Mouse (Mus musculus) ovary, adult 18-20 months (tissue): ENCODE data around the gene 6330409D20Rik.

ENCODE experiments used
- DNase-seq: peaks from one replicate; pipeline ENCODE4 v3.0.0; 2022; ENCODE audit warnings: low spot score, mixed read lengths

The 6330409D20Rik gene

DNA sequence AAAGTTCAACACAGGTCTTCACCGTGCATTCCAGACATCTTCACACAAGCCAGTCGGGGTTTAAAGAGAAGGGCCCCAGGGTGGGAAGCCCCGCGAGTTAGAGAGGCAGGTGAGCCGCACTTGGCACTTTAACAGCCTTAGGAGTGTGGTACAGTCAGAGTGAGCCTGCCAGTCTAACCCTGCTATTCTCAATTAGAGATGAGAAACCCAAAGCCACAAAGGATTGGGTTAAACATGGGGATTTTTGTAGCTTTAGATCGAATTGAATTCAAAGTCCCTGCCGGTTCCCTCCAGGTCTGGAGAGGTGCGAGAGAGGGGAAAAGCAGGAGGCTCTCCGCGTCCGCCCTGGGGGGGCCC, at the start of gene 6330409D20Rik:
Gene 6330409D20Rik (minus strand): TSS at position 101 of the 357 bp plus-strand sequence.
- DNase-seq: no peak

DNA sequence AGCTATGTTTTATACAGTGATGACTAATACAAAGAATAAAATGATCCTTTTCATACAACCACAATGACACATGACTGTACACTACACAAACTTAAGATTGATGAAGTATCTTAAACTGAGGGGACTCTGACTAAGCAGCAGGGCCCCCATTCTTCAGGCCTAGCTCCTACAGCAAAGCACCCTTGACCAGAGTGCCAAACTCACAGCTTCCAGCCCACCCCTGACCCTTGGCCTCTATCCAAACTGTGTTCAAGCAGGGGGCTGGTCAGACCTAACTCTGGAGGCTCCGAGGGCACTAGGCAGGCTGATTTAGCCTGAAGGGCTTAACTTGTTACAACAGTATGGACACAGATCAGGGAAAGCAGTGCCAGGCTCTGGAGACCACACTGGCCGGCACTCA, 47.8 kb upstream of the 6330409D20Rik start:
- DNase-seq: no peak

DNA sequence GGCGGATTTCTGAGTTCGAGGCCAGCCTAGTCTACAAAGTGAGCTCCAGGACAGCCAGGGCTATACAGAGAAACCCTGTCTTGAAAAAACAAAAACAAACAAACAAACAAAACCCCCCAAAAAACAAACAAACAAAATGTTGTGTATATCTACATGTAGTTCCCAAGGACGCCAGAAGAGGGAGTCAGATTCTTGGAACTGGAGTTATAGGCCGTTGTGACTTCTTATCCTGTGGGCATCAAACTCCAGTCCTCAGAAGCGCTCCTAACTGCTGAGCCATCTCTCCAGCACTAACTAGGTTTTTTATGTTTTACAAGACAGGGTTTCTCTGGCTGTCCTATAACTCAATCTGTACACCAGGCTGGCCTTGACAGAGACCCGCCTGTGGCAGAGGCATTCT, 46.4 kb upstream of the 6330409D20Rik start:
- no peak for DNase-seq

DNA sequence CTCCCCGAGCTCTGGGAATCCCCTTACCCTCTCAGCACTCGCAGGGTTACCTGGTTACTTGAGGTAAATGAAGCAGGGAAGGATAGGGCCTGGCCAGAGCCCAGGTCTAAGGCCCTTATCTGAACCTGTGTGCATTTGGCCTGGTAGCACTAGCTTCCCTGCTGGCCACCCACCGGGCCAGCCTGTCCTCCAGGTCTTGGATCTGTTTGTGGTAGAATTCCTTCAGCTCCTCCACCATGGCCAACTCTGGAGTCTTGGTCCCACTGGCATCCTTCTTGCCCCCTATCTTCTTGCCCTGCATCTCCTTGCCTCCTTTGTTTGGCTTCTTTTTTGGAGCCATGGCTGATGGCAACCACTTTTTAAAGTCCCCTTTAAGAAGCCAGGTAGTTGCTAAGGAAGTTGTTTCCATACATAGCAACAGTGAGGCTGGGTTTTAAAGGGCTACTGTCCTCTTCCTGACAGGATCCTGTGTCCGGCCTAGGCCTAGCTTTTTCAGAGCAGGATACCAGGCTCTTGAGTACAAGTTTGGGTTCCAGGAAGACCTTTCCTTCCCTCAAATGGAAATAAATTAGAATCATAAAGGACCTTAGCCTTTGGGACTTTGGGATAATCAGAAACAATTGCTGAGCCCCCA, 43.3 kb upstream of the 6330409D20Rik start, which contains the start of gene Cfap157:
Gene Cfap157 (minus strand): TSS at position 381 of the 634 bp plus-strand sequence.
- DNase-seq: no peak

DNA sequence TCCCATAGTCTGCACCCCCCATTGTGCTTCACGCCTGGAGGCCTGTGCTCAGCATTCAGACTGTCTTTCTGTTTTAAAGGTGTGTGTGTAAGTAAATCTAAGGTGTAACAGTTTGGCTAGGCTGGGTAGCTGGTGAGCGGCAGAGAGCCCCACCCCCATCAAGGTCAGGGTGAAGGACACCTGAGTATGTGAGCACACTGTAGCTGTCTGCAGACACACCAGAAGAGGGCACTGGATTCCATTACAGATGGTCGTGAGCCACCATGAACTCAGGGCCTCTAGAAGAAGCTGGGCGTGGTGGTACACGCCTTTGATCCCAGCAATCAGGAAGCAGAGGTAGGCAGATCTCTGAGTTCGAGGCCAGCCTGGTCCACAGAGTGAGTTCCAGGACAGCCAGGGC, 40.9 kb upstream of the 6330409D20Rik start:
- no peak for DNase-seq

DNA sequence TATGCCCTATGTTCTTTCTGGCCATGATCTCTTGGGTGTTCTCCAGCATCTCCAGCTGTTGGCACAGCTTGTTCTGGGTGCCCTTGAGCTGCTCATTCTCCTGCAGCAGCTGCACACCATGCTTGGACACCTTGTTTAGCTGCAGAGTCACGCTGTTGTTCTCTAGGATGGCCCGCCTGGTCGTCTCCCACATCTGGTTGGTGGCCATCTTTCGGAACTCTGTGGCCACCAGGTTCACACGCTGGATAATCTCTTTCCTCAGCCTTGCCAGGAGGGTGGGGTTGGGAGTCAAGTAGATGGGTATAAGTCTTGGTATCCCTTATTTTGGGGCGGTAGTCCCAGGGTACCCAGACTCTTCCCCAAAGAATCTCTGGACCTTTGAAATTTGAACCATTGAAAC, 38.9 kb upstream of the 6330409D20Rik start:
- no peak for DNase-seq

DNA sequence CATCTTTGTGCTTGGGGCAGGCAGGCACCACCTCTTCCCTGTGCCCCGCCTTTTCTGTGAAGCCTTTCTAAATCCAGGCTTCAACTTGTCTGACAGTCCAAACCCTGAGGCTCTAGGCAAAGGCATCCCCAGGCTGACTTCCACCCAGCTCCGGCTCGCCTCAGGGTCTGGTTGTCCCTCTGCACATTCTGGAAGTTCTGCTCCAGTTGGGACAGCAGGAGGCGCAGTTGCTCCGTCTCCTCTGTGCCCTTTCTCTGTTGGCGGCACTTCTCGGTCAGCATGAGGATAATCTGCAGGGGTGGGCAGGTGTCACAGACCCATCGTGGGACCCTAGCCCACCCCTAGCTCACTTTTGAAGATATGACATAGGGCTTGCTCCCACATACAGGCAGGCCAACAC, 38.3 kb upstream of the 6330409D20Rik start:
- peak; percentile 43 for DNase-seq

DNA sequence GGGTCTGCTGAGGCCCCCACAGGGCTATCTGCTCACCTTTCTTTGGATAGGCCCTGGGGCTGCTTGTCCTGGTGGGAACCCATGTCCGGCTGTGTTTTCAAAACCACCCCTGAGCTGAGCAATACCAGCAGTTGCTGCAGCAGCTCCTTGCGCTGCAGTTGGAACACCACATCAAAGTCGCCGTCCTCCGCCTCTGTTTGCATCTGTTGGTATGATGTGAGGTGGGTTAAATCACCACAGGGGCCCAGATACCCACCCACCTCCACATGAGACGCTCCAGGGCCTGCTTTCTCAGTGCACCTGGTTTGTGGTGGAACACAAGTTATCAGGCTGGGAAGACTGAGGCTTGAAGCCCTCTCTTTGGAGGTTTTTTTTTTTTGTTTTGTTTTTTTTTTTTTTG, 37.3 kb upstream of the 6330409D20Rik start:
- DNase-seq: no peak

DNA sequence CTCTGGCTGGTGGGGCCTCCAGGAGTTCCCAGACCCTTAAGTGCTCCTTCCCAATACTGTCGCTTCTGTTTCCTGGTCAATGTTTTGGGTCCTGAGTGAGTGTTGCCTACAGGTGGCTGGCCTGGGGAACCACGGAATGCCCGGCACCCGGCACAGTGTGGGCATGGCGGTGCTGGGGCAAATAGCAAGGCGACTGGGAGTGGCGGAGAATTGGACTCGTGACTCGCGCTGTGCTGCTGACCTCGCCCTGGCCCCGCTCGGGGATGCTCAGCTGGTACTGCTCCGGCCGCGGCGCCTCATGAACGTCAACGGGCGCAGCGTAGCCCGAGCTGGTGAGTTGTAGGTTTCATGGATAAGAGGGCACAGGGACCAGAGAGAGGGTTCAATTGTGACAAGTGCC, 35.4 kb upstream of the 6330409D20Rik start:
- no peak for DNase-seq

DNA sequence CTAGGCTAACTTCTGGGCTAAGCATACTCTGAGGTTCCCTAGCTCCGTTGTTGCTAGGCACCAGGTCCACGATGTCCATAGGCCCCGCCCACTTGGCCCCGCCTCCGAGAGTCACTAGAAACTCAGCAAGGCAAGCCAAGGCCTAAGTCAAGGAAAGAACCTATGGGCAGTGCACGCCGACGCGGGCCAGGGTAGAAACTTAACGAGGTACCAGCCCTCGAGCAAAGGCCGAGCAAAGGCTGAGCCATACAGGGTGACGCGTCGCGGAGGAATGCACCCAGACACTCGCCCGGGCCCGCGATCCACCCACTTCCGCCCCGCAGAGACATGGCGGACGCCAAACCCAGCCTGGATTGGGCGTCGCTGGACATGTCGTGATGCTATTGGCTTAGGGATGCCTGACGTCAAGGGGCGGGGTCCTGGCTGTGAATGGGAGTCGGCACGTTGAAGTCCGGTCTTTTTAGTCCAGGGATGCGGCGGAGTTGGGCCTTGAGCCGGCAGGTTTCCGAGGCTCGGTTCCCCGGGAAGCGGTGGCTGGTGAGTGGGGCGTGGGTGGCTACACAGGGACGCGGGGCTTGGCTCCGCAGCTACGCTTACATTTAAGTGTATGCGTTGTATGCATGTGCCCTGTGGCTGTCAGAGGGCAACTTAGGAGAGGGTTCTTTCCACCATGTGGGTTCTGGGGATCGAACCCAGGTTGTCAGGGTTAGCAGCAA, 34.7 kb upstream of the 6330409D20Rik start, which contains the start of the genes Ttc16 and Ptrh1:
Gene Ttc16 (minus strand): TSS at position 275 of the 716 bp plus-strand sequence.
Gene Ptrh1 (plus strand): TSS at position 428 of the 716 bp plus-strand sequence.
- peak; percentile 95 for DNase-seq

DNA sequence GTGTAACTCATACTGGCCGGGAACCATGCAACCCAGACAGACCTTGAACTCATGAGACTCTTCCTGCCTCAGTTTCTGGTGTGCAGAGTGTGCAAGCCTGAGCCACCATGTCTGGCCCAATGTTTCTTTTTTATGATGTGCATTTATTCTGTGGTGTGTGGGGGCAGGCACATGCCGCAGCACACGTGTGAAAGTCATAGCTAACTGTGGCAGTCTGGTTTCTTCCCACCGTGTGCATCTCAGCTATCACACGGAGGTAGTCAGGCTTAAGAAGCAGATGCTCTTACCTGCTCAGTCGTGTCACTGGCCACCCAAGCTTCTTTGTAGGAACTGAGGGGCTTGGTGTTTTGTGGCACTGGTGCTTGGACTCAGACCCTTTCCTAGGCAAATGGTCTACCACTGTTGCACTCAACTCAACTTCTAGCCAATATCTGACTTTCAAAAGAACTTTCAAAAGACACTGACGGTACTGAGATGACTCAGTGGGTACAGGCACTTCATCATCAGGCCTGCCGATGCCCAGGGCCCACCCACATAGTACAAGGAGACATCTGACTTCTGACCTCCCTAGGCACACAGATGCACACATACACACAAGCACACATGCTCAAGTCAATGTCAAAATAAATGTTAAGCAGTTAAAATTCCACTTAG, 31.9 kb upstream of the 6330409D20Rik start:
- DNase-seq: no peak

DNA sequence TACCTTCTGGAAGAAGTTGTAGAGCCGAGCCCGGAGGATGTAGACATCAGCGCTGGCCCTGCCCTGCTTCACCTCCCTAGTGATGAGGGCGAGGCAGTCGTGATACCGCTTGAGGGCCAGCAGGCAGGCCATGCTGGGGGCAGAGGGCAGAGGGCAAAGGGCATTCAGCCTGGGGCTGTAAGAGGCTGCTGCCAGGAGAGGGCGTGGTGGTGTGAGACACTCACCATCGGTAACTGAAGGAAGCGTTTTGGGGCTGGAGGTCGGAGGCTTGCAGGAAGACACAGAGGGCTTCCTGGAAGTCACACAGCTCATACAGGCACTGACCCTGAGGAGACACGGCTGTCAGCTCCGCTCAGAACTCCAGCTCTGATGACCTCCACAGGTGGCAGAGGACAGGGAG, 31.1 kb upstream of the 6330409D20Rik start:
- DNase-seq: no peak

DNA sequence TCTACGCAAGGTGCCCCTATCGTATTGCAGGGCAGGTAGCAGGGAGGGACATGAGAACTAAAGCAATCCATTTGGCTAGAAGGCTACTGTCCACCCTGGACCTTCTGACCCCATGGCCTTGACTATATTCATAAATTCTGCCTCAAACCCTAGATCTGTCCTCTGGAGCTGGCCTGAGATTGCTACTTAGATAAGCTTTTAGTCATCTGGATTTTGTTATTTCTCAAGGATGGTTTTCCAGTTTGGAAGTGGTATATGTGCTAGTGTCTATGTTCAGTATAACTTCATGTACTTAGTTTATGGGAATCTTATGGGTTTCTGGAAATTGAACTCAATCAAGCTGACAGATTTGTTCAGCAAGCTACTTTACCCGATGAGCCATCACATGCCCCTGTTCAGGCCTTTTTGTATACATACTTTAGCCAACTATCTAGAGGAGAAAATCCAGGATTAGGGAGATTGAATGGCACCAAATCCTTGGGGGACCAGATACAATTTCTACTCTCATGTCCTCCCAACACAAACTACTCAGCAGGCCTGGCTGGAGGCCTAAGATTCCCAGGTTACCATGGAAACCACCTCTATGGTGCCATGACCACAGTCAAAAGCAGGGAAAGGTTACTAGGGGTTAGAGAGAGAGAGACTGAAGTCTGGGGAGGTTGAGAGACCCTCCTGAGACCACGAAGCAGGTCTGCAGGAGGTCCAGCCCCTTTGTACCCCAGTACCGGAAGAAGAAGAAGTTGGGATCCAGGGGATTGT, 28.7 kb upstream of the 6330409D20Rik start:
- no peak for DNase-seq

DNA sequence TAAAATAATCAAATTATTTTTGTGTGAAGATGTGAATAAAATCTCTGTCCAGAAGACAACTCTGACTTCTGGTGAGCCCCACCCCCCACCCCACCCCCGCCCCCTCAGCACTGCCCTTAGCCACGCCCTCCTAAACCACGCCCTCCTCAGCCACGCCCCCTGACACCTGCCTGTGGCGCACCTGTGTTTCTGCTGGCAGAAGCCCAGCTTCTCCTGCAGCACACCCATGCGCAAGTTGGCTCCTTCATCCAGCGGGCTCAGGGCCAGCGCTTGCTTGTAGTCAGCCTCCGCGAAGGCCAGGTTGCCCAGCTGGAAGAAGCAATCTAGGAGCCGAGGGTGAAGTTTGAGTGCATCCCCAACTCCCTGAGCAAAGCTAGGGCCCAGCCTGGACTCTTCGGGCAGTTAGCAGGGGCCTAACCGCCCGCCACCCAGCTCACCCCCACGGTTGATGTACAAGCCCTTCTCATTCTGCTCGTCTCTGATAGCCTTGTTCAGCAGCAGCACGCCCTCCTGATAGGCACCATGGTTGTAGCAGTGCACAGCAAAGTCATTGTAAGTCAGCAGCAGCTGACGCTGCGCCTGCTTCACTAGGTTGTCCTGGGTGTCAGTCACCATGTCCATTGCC, 28.0 kb upstream of the 6330409D20Rik start:
- DNase-seq: no peak

DNA sequence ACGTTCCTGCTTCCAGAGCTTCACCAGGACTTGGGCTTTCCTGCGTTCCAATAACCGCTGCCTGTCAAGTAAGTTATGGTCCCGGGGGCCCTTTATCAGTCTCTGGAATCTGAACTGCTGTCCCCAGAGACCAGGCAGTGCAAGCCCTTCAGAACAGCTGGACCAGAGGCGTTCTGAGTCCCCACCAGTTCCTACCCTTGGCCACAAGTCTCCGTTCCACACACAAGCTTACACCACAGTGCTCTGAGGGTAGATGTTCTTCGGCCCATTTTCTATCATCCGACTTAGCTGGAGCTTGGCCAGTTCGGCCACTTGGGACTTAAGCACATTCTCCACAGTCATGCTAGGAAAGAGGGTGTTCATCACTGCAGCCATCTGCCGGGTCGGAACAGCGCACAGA, 26.4 kb upstream of the 6330409D20Rik start:
- DNase-seq: no peak

DNA sequence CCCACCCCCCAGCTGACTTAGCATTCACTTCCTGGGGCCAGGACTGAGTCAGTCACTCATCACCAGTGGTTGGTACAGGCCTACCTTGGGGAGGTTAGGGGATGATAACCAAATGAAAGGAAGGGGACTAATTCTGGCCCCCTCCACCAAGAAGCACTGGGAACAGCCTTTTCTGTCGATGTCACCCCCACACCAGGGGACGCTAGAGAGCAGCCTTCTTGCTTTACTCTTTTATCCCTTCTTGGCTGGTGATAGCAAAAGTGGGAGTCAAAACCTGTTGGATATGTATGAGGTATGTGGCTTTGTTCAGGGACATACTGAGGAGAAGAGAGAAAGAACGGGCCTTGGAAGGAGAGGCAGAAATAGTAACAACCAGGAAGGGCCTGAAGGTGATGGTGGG, 22.5 kb upstream of the 6330409D20Rik start:
- DNase-seq: no peak

DNA sequence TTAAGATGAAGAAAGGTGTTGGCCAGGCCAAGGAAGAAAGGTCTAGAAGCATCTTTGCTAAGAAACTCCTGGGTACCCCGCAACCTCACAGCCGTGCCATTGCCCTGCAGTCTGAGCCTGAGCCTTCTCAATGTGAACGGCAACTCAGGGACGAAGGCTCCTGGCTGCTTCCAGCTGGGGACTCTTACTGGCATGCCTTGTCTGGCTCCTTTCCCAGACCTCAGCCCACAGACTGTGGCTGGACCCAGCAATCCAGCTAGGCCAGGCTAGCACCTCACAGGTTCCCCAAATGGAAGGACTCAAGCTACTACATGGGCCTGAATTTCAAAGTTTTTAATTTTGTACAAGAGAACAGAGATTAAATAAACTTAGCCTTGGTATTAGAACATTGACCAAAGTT, 21.0 kb upstream of the 6330409D20Rik start:
- DNase-seq: no peak

DNA sequence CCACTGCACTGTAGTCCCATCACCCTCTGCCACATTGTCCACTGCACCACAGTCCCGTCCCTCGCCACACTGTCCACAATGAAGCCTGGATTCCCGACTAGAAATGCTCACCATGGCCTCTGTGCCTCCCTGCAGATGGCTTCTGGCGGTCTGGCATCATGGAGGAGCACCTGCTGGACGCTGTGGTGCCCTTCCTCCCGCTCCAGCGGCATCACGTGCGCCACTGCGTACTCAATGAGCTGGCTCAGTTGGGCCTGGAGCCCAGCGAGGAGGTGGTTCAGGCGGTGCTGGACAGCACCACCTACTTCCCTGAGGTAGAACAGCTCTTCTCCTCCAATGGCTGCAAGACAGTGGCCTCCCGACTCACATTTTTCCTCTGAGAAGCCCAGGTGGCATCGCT, 20.5 kb upstream of the 6330409D20Rik start:
- no peak for DNase-seq

DNA sequence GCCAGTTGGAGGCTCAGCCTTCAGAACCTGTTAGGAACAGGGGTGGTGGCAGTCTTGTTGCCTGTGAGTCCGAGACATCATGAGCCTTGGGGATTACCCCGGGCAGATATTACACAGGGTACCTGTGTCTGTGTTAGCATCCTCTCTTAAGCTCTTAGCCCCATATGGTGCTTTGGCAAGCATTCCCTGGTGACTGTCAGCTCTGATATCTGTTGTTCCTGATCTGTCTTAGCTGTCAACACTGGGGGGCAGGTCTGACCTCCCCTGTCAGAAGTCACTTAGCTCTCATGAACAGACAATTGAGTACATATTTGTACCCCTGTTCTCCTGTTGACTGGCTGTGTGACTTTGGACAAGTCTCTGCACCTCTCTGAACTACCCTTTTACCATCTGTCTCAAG, 18.2 kb upstream of the 6330409D20Rik start:
- DNase-seq: no peak

DNA sequence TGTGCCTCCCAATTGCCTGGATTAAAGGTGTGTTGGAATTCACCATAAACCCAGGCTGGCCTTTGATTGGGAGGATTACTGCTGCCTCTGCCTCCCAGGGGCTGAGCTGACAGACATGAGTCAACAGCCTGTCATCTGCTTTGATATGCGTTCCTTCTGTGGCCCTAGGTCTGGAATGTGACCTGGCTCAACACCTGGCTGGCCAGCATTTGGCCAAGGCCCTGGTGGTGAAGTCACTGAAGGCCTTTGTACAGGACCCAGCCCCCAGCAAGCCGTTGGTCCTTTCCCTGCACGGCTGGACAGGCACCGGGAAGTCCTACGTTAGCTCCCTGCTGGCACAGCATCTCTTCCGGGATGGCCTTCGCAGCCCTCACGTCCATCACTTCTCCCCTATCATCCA, 17.7 kb upstream of the 6330409D20Rik start:
- no peak for DNase-seq

DNA sequence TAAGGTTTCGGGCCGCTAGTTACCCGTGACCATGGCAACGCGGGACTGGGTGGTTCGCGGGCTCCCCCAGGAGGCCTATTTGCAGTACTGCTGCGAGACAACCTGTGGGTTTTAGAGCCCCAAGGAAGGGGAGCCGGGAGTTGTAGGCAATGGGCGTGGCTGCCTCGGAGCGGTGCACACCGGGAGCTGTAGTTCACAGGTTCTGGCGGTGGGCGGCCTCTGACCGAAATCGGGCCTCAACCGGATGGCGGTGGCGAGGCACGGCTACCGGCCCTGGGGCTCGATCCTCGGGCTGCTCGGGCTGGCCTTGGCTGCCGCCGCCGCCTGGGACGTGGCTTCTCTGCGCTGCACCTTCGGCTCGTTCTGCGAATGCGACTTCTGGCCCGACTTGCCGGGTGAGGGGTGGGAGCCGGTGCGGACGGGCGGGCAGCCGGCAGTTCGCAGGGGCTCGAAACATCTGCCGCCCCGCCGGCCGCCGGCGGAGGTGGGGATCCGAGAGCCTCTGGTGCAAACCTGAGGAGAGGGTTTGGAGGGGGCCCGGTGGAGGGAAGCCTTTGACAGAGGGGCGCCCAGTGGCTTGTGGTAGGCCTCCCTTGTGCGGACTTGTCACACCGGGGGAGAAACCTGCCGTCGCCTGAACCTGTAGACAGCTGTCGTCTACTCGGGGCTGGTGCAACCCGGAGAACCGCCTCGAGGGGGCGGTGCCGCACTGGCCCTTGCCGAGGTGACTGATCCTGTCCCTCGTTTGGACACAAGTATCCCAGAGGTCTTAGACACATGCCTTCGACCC, 16.4 kb upstream of the 6330409D20Rik start, which contains the start of gene Tor2a:
Gene Tor2a (plus strand): TSS at position 179 of the 790 bp plus-strand sequence.
- DNase-seq: peak; percentile 96
